Mouse (Mus musculus) embryonic facial prominence, embryonic 13.5 days (tissue): ENCODE data around the gene Mid1. TPM values are rescaled to one million over a fixed set of nuclear protein-coding genes. Genes with fewer than 3 reads are reported as not detected.
"Not testable (repeated sequence)": the region's sequence is repeated elsewhere in the genome, so short reads cannot be mapped to it uniquely, and the experiment has no call there.

ENCODE experiments used
- ATAC-seq: fragments of 200-750 bp; cut with Nextera tagmentation; 2 replicates; pipeline ENCODE4 v1.8.0; 2017; ENCODE audit warnings: low read depth; ENCODE audit not compliant: insufficient number of reproducible peaks, insufficient read depth, low FRiP score, low TSS enrichment
- H3K27ac ChIP-seq: fragments of 300-500 bp; sonication (generic); 2 replicates; pipeline ENCODE4 v1.5.1; 2015; ENCODE audit warnings: moderate library complexity, mild to moderate bottlenecking, inconsistent platforms
- H3K27me3 ChIP-seq: fragments of 300-500 bp; sonication (generic); 2 replicates; pipeline ENCODE4 v1.6.1; 2015; ENCODE audit warnings: mild to moderate bottlenecking, inconsistent platforms
- H3K36me3 ChIP-seq: fragments of 300-500 bp; sonication (generic); 2 replicates; pipeline ENCODE4 v1.6.1; 2015; ENCODE audit warnings: mild to moderate bottlenecking, inconsistent platforms
- H3K4me1 ChIP-seq: fragments of 300-500 bp; sonication (generic); 2 replicates; pipeline ENCODE4 v1.6.1; 2015; ENCODE audit warnings: inconsistent platforms
- H3K4me2 ChIP-seq: fragments of 300-500 bp; sonication (generic); 2 replicates; pipeline ENCODE4 v1.6.1; 2015; ENCODE audit warnings: moderate library complexity, mild to moderate bottlenecking, inconsistent platforms
- H3K4me3 ChIP-seq: fragments of 300-500 bp; sonication (generic); 2 replicates; pipeline ENCODE4 v1.5.1; 2015; ENCODE audit warnings: mild to moderate bottlenecking, inconsistent platforms
- H3K9ac ChIP-seq: fragments of 300-500 bp; sonication (generic); 2 replicates; pipeline ENCODE4 v1.6.1; 2015; ENCODE audit warnings: mild to moderate bottlenecking, inconsistent platforms
- H3K9me3 ChIP-seq: fragments of 300-500 bp; sonication (generic); 2 replicates; pipeline ENCODE4 v1.6.1; 2016; ENCODE audit warnings: inconsistent platforms
- WGBS: fragments of 180-500 bp; shearing (Covaris S2); methylation state at CpG from one replicate; pipeline ENCODE4 v1.1.7; 2015; ENCODE audit warnings: mixed read lengths; 5-methylcytosine and 5-hydroxymethylcytosine counted together
- polyA plus RNA-seq: library from polyadenylated mRNA; unstranded; fragments of >200 nt; fragmentation: Nextera tagmentation; extraction: Ambion mirVana; gene quantifications from 2 replicates; pipeline ENCODE4 v1.2.1, GENCODE M21; 2015

Gene Mid1
- polyA plus RNA-seq, 1 experiment from 2014 or later, result 9.2 TPM

- not testable (repeated sequence) for H3K4me2 ChIP-seq, ATAC-seq, H3K27me3 ChIP-seq, H3K4me3 ChIP-seq, H3K4me1 ChIP-seq, H3K27ac ChIP-seq, H3K9ac ChIP-seq
- 24% methylated on average over 8 of the region's 15 CpGs for WGBS
- Histone ChIP-seq H3K36me3 (peaks cover 26% of the 10 kb centered on the region), H3K9me3 (peaks cover 28% of the 10 kb centered on the region)
These were observed 307.3 kb downstream of the Mid1 start for GRCm38 (mm10) chrX:169992086-169992930.

DNA sequence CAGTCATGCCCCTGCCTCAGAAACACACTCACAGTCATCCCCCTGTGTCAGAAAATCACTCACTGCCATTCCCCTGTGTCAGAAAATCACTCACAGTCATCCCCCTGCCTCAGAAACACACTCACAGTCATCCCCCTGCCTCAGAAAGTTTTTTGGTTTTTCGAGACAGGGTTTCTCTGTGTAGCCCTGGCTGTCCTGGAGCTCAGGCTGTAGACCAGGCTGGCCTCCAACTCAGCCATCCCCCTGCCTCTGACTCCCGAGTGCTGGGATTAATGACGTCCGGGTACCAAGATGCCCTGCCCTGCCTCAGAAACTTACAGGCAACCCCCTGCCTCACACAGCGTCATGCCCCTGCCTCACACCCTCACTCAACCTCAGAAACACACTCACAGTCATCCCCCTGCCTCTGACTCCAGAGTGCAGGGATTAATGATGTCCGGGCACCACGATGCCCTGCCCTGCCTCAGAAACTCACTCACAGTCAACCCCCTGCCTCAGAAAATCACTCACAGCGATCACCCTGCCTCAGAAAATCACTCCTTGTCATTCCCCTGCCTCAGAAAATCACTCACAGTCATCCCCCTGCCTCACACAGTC lies 308.1 kb downstream of the Mid1 start:
- not testable (repeated sequence) for ATAC-seq, H3K4me2 ChIP-seq, H3K4me1 ChIP-seq, H3K9ac ChIP-seq, H3K27me3 ChIP-seq, H3K27ac ChIP-seq, H3K4me3 ChIP-seq
- 44% methylated on average over 4 of the region's 8 CpGs for WGBS
- H3K36me3 ChIP-seq, result peaks cover 22% of the 10 kb centered on the region
- peaks cover 25% of the 10 kb centered on the region for H3K9me3 ChIP-seq

GRCm38 (mm10) chrX:169994011-169994865 lies 309.2 kb downstream of the Mid1 start:
- 25% methylated on average over 3 of the region's 33 CpGs for WGBS
- H3K4me1 ChIP-seq, ATAC-seq, H3K27me3 ChIP-seq, H3K27ac ChIP-seq, H3K9ac ChIP-seq, H3K4me2 ChIP-seq, H3K4me3 ChIP-seq: not testable (repeated sequence)
- H3K36me3 ChIP-seq, result peaks cover 14% of the 10 kb centered on the region
- H3K9me3 ChIP-seq, result peaks cover 17% of the 10 kb centered on the region

DNA sequence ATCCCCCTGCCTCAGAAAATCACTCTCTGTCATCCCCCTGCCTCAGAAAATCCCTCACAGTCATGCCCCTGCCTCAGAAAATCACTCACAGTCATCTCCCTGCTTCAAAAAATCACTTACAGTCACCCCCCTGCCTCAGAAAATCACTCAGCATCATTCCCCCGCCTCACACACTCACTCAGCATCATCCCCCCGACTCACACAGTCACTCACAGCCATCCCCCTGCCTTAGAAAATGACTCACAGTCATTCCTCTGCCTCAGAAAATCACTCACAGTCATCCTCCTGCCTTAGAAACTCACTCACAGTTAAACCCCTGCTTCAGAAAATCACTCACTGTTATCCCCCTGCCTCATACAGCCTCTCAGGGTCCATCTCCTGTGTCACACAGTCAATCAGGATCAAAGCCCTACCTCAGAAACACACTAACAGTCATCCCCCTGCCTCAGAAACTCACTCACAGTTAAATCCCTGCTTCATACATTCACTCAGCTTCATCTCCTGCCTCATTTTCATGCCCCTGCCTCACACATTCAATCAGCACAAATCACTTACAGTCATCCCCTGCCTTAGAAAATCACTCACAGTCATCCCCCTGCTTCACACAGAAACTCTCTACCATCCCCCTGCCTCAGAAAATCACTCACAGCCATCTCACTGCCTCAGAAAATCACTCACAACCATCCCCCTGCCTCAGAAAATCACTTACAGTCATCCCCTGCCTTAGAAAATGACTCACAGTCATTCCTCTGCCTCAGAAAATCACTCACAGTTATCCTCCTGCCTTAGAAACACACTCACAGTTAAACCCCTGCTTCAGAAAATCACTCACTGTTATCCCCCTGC lies 310.1 kb downstream of the Mid1 start:
- H3K4me2 ChIP-seq, ATAC-seq, H3K4me3 ChIP-seq, H3K27me3 ChIP-seq, H3K9ac ChIP-seq, H3K36me3 ChIP-seq, H3K27ac ChIP-seq, H3K4me1 ChIP-seq: not testable (repeated sequence)
- peaks cover 11% of the 10 kb centered on the region for H3K9me3 ChIP-seq
- 22% methylated on average over 2 of the region's 2 CpGs for WGBS

DNA sequence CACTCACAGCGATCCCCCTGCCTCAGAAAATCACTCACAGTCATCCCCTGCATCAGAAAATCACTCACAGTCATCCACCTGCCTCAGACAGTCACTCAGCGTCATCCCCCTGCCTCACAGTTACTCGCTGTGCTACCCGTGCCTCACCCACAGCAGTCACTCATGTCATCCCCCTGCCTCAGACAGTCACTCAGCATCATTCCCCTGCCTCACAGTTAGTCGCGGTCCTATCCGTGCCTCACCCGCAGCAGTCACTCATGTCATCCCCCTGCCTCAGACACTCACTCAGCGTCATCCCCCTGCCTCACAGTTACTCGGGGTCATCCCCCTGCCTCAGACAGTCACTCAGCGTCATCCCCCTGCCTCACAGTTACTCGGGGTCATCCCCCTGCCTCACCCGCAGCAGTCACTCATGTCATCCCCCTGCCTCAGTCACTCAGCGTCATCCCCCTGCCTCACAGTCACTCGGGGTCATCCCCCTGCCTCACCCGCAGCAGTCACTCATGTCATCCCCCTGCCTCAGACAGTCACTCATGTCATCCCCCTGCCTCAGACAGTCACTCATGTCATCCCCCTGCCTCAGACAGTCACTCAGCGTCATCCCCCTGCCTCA lies 311.0 kb downstream of the Mid1 start:
- not testable (repeated sequence) for H3K9me3 ChIP-seq, H3K27ac ChIP-seq, H3K4me3 ChIP-seq, H3K27me3 ChIP-seq, H3K36me3 ChIP-seq, H3K9ac ChIP-seq, H3K4me1 ChIP-seq, H3K4me2 ChIP-seq, ATAC-seq
- 0% methylated on average over 1 of the region's 17 CpGs for WGBS

GRCm38 (mm10) chrX:169996926-169997325 lies 311.9 kb downstream of the Mid1 start:
- not testable (repeated sequence) for H3K4me1 ChIP-seq, H3K27ac ChIP-seq, H3K9ac ChIP-seq, H3K36me3 ChIP-seq, H3K27me3 ChIP-seq, H3K4me3 ChIP-seq, ATAC-seq
- Histone ChIP-seq H3K4me2 (peak overlapping the region; percentile 69; the same call in 1 of the 2 replicates), H3K9me3 (peaks cover 12% of the 10 kb centered on the region)
- no CpG with 5 or more reads among the region's 46 CpGs for WGBS

DNA sequence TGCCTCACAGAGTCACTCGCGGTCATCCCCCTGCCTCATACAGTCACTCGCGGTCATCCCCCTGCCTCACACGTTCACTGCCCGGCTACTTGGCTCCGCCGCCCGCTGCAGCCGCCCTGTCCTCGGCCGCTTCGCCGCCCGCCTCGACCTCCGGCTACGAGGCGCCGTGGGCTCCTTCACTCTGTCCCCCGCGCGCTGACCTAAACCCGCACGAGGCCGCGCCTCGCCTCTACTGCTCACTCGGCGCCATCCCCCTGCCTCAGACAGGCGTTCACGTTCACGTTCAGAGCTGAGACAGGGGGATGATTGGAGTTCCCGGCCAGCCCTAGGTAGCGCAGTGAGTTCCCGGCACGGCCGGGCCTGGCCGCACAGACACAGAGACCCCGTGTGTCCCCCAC lies 312.5 kb downstream of the Mid1 start:
- Histone ChIP-seq H3K4me2 (peak overlapping the region; percentile 69), H3K27ac (peak overlapping the region; percentile 57; the same call in 1 of the 2 replicates), H3K9ac (peak overlapping the region; percentile 54; the same call in 1 of the 2 replicates), H3K4me3 (peak overlapping the region; percentile 42)
- not testable (repeated sequence) for H3K4me1 ChIP-seq, H3K9me3 ChIP-seq, H3K27me3 ChIP-seq, ATAC-seq, H3K36me3 ChIP-seq
- 23% methylated on average over 28 of the region's 40 CpGs for WGBS

GRCm38 (mm10) chrX:169997854-169998456 lies 313.0 kb downstream of the Mid1 start:
- peak overlapping the region; percentile 57; the same call in 1 of the 2 replicates for H3K27ac ChIP-seq
- ATAC-seq, result peak; percentile 74; the same call in 1 of the 2 replicates
- not testable (repeated sequence) for H3K36me3 ChIP-seq, H3K9me3 ChIP-seq, H3K4me1 ChIP-seq, H3K27me3 ChIP-seq
- peak overlapping the region; percentile 69 for H3K4me2 ChIP-seq
- H3K9ac ChIP-seq, result peak overlapping the region; percentile 54; the same call in 1 of the 2 replicates
- peak overlapping the region; percentile 42 for H3K4me3 ChIP-seq
- 0% methylated on average over 6 of the region's 37 CpGs for WGBS

- ATAC-seq, H3K27ac ChIP-seq, H3K4me2 ChIP-seq, H3K36me3 ChIP-seq, H3K9me3 ChIP-seq, H3K9ac ChIP-seq, H3K27me3 ChIP-seq, H3K4me3 ChIP-seq, H3K4me1 ChIP-seq: not testable (repeated sequence)
- WGBS, result 19% methylated on average over 2 of the region's 4 CpGs
These were observed 313.7 kb downstream of the Mid1 start for GRCm38 (mm10) chrX:169998559-169999219.
